Mouse (Mus musculus) liver, embryonic 14.5 days (tissue): ENCODE results near the gene Thyn1. TPM values are rescaled to one million over a fixed set of nuclear protein-coding genes. Genes with fewer than 3 reads are reported as not detected.

Experiments used
- ATAC-seq: fragments of 200-750 bp; cut with Nextera tagmentation; 2 replicates; pipeline ENCODE4 v1.8.0; 2017; ENCODE audit warnings: moderate number of reproducible peaks, mild to moderate bottlenecking, moderate library complexity; ENCODE audit not compliant: insufficient read depth
- DNase-seq, 3 experiments: peaks; one replicate each; pipeline ENCODE4 v3.0.0-alpha.2; 2012 to 2013; ENCODE audit warnings: low read depth in 3 of 3, low spot score in 3 of 3
- H3K27ac ChIP-seq: fragments of 300-500 bp; sonication (generic); 2 replicates; pipeline ENCODE4 v1.5.1; 2014; ENCODE audit warnings: moderate library complexity, mild to moderate bottlenecking, control low read depth, inconsistent platforms
- H3K27me3 ChIP-seq: fragments of 300-500 bp; sonication (generic); 2 replicates; pipeline ENCODE4 v1.6.1; 2014; ENCODE audit warnings: mild to moderate bottlenecking, low read length, moderate library complexity; ENCODE audit not compliant: control insufficient read depth, insufficient read depth
- H3K36me3 ChIP-seq: fragments of 300-500 bp; sonication (generic); replicated peaks from 2 replicates; pipeline ENCODE4 v1.6.1; 2014; ENCODE audit warnings: low read depth; ENCODE audit not compliant: control insufficient read depth, insufficient read depth
- H3K4me1 ChIP-seq, 2 experiments: fragments of 200-500 bp in 1 of 2; fragments of 300-500 bp in 1 of 2; sonication (generic) in 1 of 2; replicated peaks; 2 replicates each; pipeline ENCODE4 v1.6.1; 2012 to 2014; ENCODE audit warnings: antibody characterized with exemption in 1 of 2, inconsistent platforms in 1 of 2, low read length in 1 of 2; ENCODE audit not compliant: control insufficient read depth in 2 of 2, insufficient read depth in 2 of 2
- H3K4me2 ChIP-seq: fragments of 300-500 bp; sonication (generic); 2 replicates; pipeline ENCODE4 v1.6.1; 2014; ENCODE audit warnings: low read depth, mild to moderate bottlenecking, control low read depth, moderate library complexity
- H3K4me3 ChIP-seq, 2 experiments: fragments of 200-500 bp in 1 of 2; fragments of 300-500 bp in 1 of 2; sonication (generic) in 1 of 2; 2 replicates each; pipeline ENCODE4 v1.5.1; 2012 to 2014; ENCODE audit warnings: low read depth in 2 of 2, low read length in 2 of 2, mild to moderate bottlenecking in 2 of 2, control low read depth in 1 of 2, inconsistent platforms in 1 of 2, moderate library complexity in 1 of 2; ENCODE audit not compliant: insufficient read depth in 1 of 2
- H3K9ac ChIP-seq: fragments of 300-500 bp; sonication (generic); replicated peaks from 2 replicates; pipeline ENCODE4 v1.6.1; 2014; ENCODE audit warnings: mild to moderate bottlenecking, control low read depth, moderate library complexity
- H3K9me3 ChIP-seq: fragments of 300-500 bp; sonication (generic); 2 replicates; pipeline ENCODE4 v1.6.1; 2016; ENCODE audit warnings: low read length, mixed read lengths; ENCODE audit not compliant: control insufficient read depth
- CTCF ChIP-seq: IDR thresholded peaks from 2 replicates; pipeline ENCODE4 v1.5.1; 2016; ENCODE audit warnings: antibody characterized with exemption, low read depth, control low read depth
- EP300 ChIP-seq: IDR thresholded peaks from 2 replicates; pipeline ENCODE4 v1.6.1; 2016; ENCODE audit warnings: antibody characterized with exemption, low read depth
- WGBS: fragments of 180-500 bp; shearing (Covaris S2); extraction: QIAGEN DNeasy Blood & Tissue Kit; methylation state at CpG from one replicate; pipeline ENCODE4 v1.1.7; 2014; ENCODE audit not compliant: insufficient replicate concordance; 5-methylcytosine and 5-hydroxymethylcytosine counted together
- polyA plus RNA-seq, 2 experiments: library from polyadenylated mRNA; depleted of rRNA in 1 of 2; stranded (reverse) in 1 of 2; unstranded in 1 of 2; fragments of >200 nt; fragmentation: Nextera tagmentation in 1 of 2; extraction: Ambion mirVana in 1 of 2; gene quantifications; 2 replicates each; pipeline versions ENCODE4 v1.2.1 to v1.2.3; 2012 to 2014

The Thyn1 gene
- polyA plus RNA-seq, 2 experiments = 22.6 to 54.0 TPM

DNA sequence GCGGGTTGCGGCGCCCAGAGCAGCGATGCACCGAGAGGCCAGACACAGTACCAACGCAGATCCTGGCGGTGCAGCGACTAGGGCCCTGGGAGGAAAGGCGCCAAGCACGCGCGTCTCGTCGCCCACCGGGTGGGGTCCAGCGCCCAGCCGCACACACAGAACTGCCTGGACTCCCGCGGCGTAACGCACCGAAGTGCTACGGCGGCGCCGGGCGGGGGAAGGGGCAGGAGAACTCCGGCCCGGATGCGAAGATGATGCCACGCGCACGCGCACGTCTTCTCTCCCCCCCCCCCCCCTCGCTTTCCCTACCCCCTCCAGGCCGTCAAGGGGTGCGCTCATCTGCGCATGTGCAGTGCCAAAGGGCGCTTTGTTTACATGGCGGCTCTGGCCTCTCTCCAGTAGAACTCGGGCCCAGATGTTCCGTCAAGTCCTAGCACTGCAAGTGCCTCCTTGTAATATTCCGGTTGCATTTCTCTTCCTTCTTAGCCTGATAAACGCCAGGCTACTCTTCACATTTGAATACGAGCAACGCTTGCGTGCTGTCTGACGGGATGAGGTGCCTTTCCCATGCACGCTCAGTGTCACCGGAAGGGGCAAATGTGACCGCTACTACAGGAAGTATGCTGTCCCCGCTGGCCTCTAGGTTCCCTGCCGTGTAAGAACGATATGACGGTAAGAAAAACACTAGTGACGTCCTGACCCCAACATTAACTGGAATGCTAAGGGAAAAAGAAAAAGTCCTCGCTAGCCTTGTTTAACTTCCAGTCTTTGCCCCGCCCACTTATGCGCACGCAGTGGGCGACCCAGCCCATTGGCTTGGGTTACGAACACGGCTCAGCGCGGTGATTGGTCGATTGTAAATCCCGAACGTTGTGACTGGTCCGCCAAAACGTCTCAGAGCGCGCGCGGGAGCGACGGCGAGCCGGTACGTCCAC lies 30.6 kb downstream of the Thyn1 start, which contains the start of the genes Vps26b and Ncapd3:
Gene Vps26b (minus strand): TSS at position 238 of the 935 bp plus-strand sequence.
Gene Ncapd3 (plus strand): TSS at position 348 of the 935 bp plus-strand sequence.
- H3K27me3 ChIP-seq = no peaks in the 10 kb centered on the region
- peak within 1 kb of the TSS; percentile 89 for H3K4me2 ChIP-seq
- H3K9ac ChIP-seq = peak within 1 kb of the TSS; percentile 92
- no peaks in the 10 kb centered on the region for H3K9me3 ChIP-seq
- no peaks in the 10 kb centered on the region; the same call in 1 of the 2 replicates for H3K36me3 ChIP-seq
- H3K4me3 ChIP-seq = peak within 1 kb of the TSS; percentile 91 to 93
- TF ChIP-seq EP300 (no peak), CTCF (peak; percentile 39)
- peaks cover 19 to 21% of the 10 kb centered on the region in 2 experiments; a peak in 3 of 4 replicates for H3K4me1 ChIP-seq
- DNase-seq (peak; percentile 96 to 97 (median 96)), ATAC-seq (peak; percentile 92)
- WGBS = under 1% methylated on average over 78 of the region's 80 CpGs
- H3K27ac ChIP-seq = peak within 1 kb of the TSS; percentile 52

GRCm38 (mm10) chr9:27030763-27031100 lies 31.2 kb downstream of the Thyn1 start:
- Histone ChIP-seq H3K4me2 (peak overlapping the region; percentile 89), H3K9ac (peak overlapping the region; percentile 91), H3K27me3 (no peaks in the 10 kb centered on the region), H3K9me3 (no peaks in the 10 kb centered on the region), H3K4me1 (peaks cover 19 to 21% of the 10 kb centered on the region in 2 experiments; a peak in 3 of 4 replicates), H3K27ac (peak overlapping the region; percentile 52), H3K4me3 (peak overlapping the region; percentile 85 to 93), H3K36me3 (no peaks in the 10 kb centered on the region; the same call in 1 of the 2 replicates)
- DNase-seq (no peak), ATAC-seq (peak; percentile 26)
- no peak for TF ChIP-seq CTCF
- under 1% methylated on average over 17 of the region's 17 CpGs for WGBS

- H3K9ac ChIP-seq = no peak overlapping the region
- DNase-seq = no peak
- no peak for ATAC-seq
- no peaks in the 10 kb centered on the region for H3K9me3 ChIP-seq
- no peak overlapping the region for H3K4me2 ChIP-seq
- no peak overlapping the region for H3K27ac ChIP-seq
- no peaks in the 10 kb centered on the region for H3K4me1 ChIP-seq
- H3K36me3 ChIP-seq = peaks cover 91% of the 10 kb centered on the region
- TF ChIP-seq CTCF (no peak), EP300 (no peak)
- 80% methylated on average over 5 of the region's 5 CpGs for WGBS
- no peaks in the 10 kb centered on the region for H3K27me3 ChIP-seq
- H3K4me3 ChIP-seq = no peak overlapping the region
These were observed 44.4 kb downstream of the Thyn1 start for GRCm38 (mm10) chr9:27043892-27044291.

- ATAC-seq (no peak), DNase-seq (no peak)
- H3K4me2 ChIP-seq = no peak overlapping the region
- H3K27ac ChIP-seq = no peak overlapping the region
- no peak overlapping the region for H3K4me3 ChIP-seq
- H3K36me3 ChIP-seq = peaks cover 86% of the 10 kb centered on the region
- no peaks in the 10 kb centered on the region for H3K9me3 ChIP-seq
- no peaks in the 10 kb centered on the region for H3K27me3 ChIP-seq
- whole genome bisulfite sequencing = 86% methylated on average over 2 of the region's 2 CpGs
- H3K4me1 ChIP-seq = no peaks in the 10 kb centered on the region
- TF ChIP-seq CTCF (no peak), EP300 (no peak)
- H3K9ac ChIP-seq = no peak overlapping the region
These were observed 50.0 kb downstream of the Thyn1 start for GRCm38 (mm10) chr9:27049492-27049891.

Other genes with a start within 250 kb of the Thyn1 start
- 0.03 and 0.06 TPM in 2 replicates for gene Glb1l2, start 193.2 kb upstream of the Thyn1 start, polyA plus RNA-seq (2012; rRNA removed)
- gene Glb1l2, start 193.2 kb upstream of the Thyn1 start, polyA plus RNA-seq (2014; fragmentation: Nextera tagmentation; extraction: Ambion mirVana) = not detected in 2 replicates
- gene Glb1l3, start 138.8 kb upstream of the Thyn1 start, polyA plus RNA-seq (2012; rRNA removed) = not detected in 2 replicates
- gene Glb1l3, start 138.8 kb upstream of the Thyn1 start, polyA plus RNA-seq (2014; fragmentation: Nextera tagmentation; extraction: Ambion mirVana) = not detected in 2 replicates
- not detected in 2 replicates for gene Gm1110, start 76.6 kb upstream of the Thyn1 start, polyA plus RNA-seq (2012; rRNA removed)
- 0.10 TPM in 1 of 2 replicates, not detected in the other for gene Gm1110, start 76.6 kb upstream of the Thyn1 start, polyA plus RNA-seq (2014; fragmentation: Nextera tagmentation; extraction: Ambion mirVana)
- gene Acad8, start 144 bp upstream of the Thyn1 start, polyA plus RNA-seq (2012; rRNA removed) = 5.5 and 8.1 TPM in 2 replicates
- gene Acad8, start 144 bp upstream of the Thyn1 start, polyA plus RNA-seq (2014; fragmentation: Nextera tagmentation; extraction: Ambion mirVana) = 8.7 and 11.1 TPM in 2 replicates
- gene Vps26b, start 30.4 kb downstream of the Thyn1 start, polyA plus RNA-seq (2012; rRNA removed) = 5.3 and 8.3 TPM in 2 replicates
- gene Vps26b, start 30.4 kb downstream of the Thyn1 start, polyA plus RNA-seq (2014; fragmentation: Nextera tagmentation; extraction: Ambion mirVana) = 8.0 and 9.5 TPM in 2 replicates
- 39.7 and 40.1 TPM in 2 replicates for gene Ncapd3, start 30.5 kb downstream of the Thyn1 start, polyA plus RNA-seq (2012; rRNA removed)
- 33.7 and 39.7 TPM in 2 replicates for gene Ncapd3, start 30.5 kb downstream of the Thyn1 start, polyA plus RNA-seq (2014; fragmentation: Nextera tagmentation; extraction: Ambion mirVana)
- gene Jam3, start 155.7 kb downstream of the Thyn1 start, polyA plus RNA-seq (2012; rRNA removed) = 1.4 and 1.7 TPM in 2 replicates
- gene Jam3, start 155.7 kb downstream of the Thyn1 start, polyA plus RNA-seq (2014; fragmentation: Nextera tagmentation; extraction: Ambion mirVana) = 2.1 and 2.3 TPM in 2 replicates